Mouse (Mus musculus) bone marrow, adult 2 months (tissue): ENCODE data around the gene Nans. TPM values are rescaled to one million over a fixed set of nuclear protein-coding genes. Genes with fewer than 3 reads are reported as not detected.

Source experiments
- H3K27ac ChIP-seq: fragments of 200-500 bp; 2 replicates; pipeline ENCODE4 v1.5.1; 2012; ENCODE audit warnings: low read depth, mild to moderate bottlenecking, control low read depth, inconsistent platforms, low read length; ENCODE audit not compliant: control insufficient read depth, poor library complexity, insufficient read depth
- H3K4me1 ChIP-seq: fragments of 200-500 bp; 2 replicates; pipeline ENCODE4 v1.6.1; 2011; ENCODE audit warnings: low read length; ENCODE audit not compliant: control insufficient read depth, insufficient read depth
- H3K4me3 ChIP-seq: fragments of 200-500 bp; replicated peaks from 2 replicates; pipeline ENCODE3; 2011; ENCODE audit warnings: mild to moderate bottlenecking, low read depth, low read length, control low read depth; ENCODE audit not compliant: control insufficient read depth
- CTCF ChIP-seq: fragments of 200-500 bp; IDR thresholded peaks from 2 replicates; pipeline ENCODE4 v1.5.1; 2011; ENCODE audit warnings: low read length, control low read depth; ENCODE audit not compliant: control insufficient read depth, insufficient read depth
- POLR2A ChIP-seq: fragments of 200-500 bp; IDR thresholded peaks from 2 replicates; pipeline ENCODE4 v1.6.1; 2011; ENCODE audit warnings: low read depth, mild to moderate bottlenecking, control low read depth, low read length, borderline replicate concordance; ENCODE audit not compliant: control insufficient read depth
- WGBS: fragments of 180-500 bp; shearing (Covaris S2); methylation state at CpG from one replicate; pipeline ENCODE4 v1.1.7; 2018; 5-methylcytosine and 5-hydroxymethylcytosine counted together
- polyA plus RNA-seq: library from polyadenylated mRNA; stranded (reverse); fragments of >200 nt; gene quantifications from 2 replicates; pipeline ENCODE4 v1.2.4, GENCODE M21; 2011; ENCODE audit warnings: low replicate concordance; ENCODE audit not compliant: missing spikeins, insufficient read depth, insufficient read length

The Nans gene
- polyA plus RNA-seq, 1 experiment, result 33.9 TPM

DNA sequence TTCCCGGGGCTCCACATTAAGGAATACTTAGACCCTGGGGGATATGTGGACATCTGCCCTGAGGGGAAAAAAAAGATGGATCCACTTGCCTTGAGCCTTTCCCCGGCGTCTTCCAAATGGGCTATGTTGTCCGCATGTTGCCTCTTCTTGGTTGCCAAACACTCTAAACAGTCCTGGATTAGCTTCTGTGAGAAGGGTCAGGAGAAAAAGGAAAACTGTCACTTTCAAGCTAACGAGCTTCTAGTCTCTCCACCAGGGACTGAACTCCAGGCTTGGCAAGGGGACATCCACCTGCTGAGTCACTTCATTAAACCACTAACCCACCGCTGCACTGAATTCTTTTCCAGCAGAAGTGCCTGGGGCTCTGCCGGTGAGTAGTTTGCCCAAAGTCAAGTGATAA is 43.9 kb downstream of the Nans start:
- 63% methylated on average over 7 of the region's 7 CpGs for WGBS
- H3K4me3 ChIP-seq, result no peak overlapping the region
- peaks cover 6% of the 10 kb centered on the region for H3K4me1 ChIP-seq
- no peak overlapping the region for H3K27ac ChIP-seq
- no peak for TF ChIP-seq CTCF
- no peak for TF ChIP-seq POLR2A

DNA sequence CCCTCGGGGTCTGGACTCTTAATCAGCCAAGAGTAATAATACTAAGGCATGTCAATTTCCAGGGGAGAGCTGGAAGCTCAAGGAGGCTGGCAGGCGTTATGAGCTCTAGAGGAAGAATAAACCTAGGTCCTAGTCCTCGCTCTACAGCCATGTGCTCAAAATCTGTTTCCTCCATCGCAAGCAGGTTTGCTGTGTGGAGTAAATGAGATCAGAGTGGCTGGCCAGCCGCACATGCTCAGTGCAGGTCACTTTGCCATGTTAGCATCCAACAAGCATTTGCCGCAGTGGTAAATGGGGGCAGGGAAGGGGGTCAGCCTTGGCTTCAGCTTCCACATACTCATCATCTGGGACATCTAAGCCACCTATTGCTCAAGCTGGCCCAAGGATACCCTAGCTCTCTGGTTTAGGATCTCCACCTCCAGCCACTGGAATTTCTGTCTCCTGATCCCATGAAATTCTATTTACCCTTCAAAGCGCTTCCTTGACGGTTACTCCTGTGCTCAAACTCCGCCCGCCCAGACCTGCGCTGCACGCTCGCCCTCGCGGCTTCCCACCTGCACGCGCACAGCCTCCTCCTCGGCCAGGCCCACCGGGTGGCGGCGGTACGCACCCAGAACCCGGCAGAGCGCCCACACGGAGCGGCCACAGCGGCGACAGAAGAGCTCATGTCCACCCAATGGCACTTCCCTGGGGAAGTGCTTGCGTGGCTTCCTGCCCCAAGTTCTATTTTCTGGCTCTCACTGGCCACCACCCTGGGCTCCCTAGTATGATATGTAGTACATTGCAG is 45.1 kb downstream of the Nans start:
- 16% methylated on average over 29 of the region's 29 CpGs for WGBS
- H3K27ac ChIP-seq, result peak overlapping the region; percentile 40; the same call in 1 of the 2 replicates
- TF ChIP-seq CTCF (peak; percentile 3; the same call in 1 of the 2 replicates), POLR2A (peak; percentile 36; the same call in 1 of the 2 replicates)
- peaks cover 6% of the 10 kb centered on the region for H3K4me1 ChIP-seq
- H3K4me3 ChIP-seq, result peak overlapping the region; percentile 76

DNA sequence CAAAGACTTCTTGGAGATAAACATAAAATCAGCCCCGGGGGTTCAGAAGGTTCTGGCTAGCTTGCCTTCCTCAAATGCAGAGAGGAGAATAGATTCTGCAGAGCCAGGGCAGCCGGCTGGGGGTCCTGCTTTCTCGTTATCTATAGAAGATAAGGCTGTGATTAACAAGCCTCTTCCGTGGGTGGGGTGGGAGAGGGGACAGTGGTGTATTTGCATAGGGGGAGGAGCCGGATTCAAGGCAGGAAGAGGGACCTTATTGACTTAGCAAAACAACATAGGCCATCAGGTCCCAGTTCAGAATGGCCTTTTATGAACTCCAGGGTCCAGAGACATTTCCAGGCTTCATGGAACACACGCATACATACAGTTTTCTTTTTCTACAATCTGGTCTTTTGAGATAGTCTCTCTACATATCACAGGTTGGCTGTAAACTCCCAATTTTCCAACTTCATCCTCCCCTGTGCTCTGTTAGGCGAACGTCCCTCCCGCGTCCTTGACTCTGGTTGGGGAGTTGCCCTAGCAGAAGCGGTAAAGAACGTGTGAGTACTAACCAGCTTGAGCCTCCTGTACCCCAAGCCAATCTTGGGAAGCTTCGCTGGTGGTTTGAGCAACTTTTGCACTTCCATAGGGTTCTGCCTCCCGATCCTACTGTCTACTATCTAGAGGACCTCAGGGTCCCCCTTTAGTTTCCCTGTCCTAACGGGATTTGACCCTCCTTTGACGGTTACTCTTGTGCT is 46.2 kb downstream of the Nans start:
- Histone ChIP-seq H3K27ac (peak overlapping the region; percentile 87), H3K4me1 (peaks cover 6% of the 10 kb centered on the region), H3K4me3 (peak overlapping the region; percentile 76)
- under 1% methylated on average over 16 of the region's 16 CpGs for WGBS
- TF ChIP-seq POLR2A, result no peak
- TF ChIP-seq CTCF, result no peak

DNA sequence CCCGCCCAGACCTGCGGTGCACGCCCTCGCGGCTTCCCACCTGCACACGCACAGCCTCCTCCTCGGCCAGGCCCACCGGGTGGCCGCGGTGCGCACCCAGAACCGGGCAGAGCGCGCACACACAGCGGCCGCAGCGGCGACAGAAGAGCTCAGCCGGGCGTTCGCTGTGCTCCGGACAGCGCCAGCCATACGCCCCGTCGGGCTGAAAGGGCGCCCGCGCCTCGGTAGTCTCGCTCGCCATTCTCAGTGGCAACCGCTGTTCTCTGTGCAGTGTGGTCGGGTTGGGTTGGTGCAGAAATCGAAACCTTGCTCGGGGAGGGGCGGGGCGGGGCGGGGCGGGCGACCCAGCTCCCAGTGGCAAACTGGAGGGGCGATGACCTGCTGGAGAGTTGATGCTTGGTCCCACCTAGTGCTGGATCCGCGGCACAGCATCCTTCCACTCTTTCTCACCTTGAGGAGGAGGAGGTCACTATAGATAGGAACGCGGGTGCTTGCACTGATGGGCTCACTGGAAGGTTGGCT is 46.9 kb downstream of the Nans start, which contains the start of gene Trim14:
TSS of gene Trim14 (minus strand) at position 302 of the 522 bp plus-strand sequence.
- TF ChIP-seq CTCF (0 out of 2 replicates have a peak, but pooled peaks have one; percentile 9), POLR2A (peak; percentile 76; the same call in 1 of the 2 replicates)
- H3K4me1 ChIP-seq, result peaks cover 6% of the 10 kb centered on the region
- peak within 1 kb of the TSS; percentile 76 for H3K4me3 ChIP-seq
- under 1% methylated on average over 46 of the region's 46 CpGs for WGBS
- peak within 1 kb of the TSS; percentile 87 for H3K27ac ChIP-seq

DNA sequence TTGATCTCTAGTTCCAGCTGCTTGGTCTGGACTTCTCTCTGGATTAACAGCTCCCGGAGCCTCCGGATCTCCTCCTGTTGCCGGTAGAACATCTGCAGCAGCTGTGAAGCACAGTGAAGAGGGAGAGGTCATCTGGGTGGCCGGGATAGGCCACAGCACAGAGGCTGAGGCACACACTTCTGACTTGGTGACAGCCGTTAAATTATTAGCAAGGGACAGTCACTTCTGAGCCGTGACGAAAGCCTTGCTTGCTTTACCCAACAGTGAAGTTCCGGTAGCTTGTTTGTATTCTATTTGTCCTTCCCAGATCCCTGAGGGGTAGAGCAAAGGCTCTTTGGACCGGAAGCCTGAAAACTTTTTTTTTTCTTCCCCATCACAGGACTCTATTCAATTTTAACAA is 50.1 kb downstream of the Nans start:
- Histone ChIP-seq H3K4me1 (peaks cover 3% of the 10 kb centered on the region; the same call in 1 of the 2 replicates), H3K4me3 (no peak overlapping the region), H3K27ac (no peak overlapping the region)
- 82% methylated on average over 9 of the region's 9 CpGs for WGBS
- TF ChIP-seq CTCF, result no peak
- TF ChIP-seq POLR2A, result no peak

DNA sequence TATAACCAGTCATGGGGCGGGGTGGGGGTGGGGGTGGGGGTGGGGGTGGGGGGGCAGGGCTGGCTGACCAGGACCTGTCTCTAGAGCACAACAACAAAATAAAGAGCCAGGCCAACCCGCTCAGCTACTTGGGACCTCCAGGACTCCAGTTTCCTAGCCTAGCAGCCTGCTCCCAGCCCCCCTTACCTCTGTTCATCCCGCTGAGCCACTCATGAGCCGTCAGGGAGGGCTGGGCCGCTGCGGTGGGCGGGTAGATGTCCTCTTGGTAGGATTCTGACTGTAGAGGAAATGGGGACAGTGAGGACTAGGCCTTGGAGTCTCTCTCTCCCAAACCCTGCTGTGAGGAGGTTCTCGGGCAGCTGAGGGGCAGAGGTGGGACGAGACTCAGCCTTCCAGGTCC is 52.7 kb downstream of the Nans start:
- Histone ChIP-seq H3K4me1 (no peaks in the 10 kb centered on the region; the same call in 1 of the 2 replicates), H3K4me3 (no peak overlapping the region), H3K27ac (no peak overlapping the region)
- TF ChIP-seq CTCF (no peak), POLR2A (no peak)
- 86% methylated on average over 9 of the region's 9 CpGs for WGBS

DNA sequence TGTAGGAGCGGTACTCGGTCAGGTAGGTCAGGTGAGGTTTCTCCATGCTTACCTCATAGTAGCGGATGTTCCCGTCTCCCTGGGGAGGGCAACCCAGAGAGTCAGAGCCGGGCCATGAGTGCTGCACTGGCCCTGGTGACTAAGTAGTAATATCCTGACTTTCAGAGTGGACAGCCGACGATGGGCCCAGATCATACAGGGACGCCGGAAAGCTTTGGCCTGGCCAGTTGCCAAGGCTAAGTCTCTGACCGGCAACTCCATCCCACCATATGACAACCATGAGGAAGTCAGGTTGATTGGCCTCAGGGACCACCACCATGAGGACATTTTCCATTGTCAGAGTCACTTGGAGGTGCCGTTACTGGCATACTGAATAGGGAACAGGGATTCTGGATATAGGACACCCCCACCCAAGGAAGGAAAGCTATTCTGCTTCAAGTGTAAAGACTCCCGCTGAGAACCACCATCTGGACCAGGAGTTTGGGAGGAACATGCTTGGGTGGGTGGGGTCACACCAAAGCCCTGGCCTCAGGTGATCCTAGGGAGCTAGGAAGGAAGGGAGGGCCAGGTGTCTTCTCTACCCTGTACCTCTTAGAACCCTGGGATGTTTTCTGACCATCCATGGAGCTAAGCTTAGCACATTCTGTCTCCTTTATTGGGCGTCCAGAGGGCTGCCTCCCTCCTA is 54.5 kb downstream of the Nans start:
- H3K27ac ChIP-seq, result no peak overlapping the region
- WGBS, result 82% methylated on average over 13 of the region's 13 CpGs
- H3K4me1 ChIP-seq, result no peaks in the 10 kb centered on the region; the same call in 1 of the 2 replicates
- H3K4me3 ChIP-seq, result no peak overlapping the region
- TF ChIP-seq CTCF (no peak), POLR2A (no peak)
